Mouse (Mus musculus): Measurements from ENCODE around the gene Ctnna2.

GRCm38 (mm10) chr6:76992128-76992527, 987.4 kb downstream of the Ctnna2 start:
- TF ChIP-seq EP300 (IDR thresholded peaks at IDR 0.05; ENCODE audit: low read depth) (no peak), CTCF (IDR thresholded peaks at IDR 0.05; ENCODE audit: low read depth) (no peak)

Measured in liver, postnatal 0 days (tissue).